Mouse (Mus musculus) small intestine, adult 2 months (tissue): ENCODE results near the gene Mocs3. TPM values are rescaled to one million over a fixed set of nuclear protein-coding genes. Genes with fewer than 3 reads are reported as not detected.

Source experiments
- H3K27ac ChIP-seq: fragments of 200-500 bp; 2 replicates; pipeline ENCODE4 v1.5.1; 2012; ENCODE audit warnings: low read depth, low read length, control low read depth, inconsistent platforms; ENCODE audit not compliant: insufficient read depth
- H3K27me3 ChIP-seq: fragments of 200-500 bp; 2 replicates; pipeline ENCODE4 v1.6.1; 2012; ENCODE audit warnings: mild to moderate bottlenecking, moderate library complexity, low read length, inconsistent platforms; ENCODE audit not compliant: control insufficient read depth, insufficient read depth
- H3K36me3 ChIP-seq: fragments of 200-500 bp; 2 replicates; pipeline ENCODE4 v1.6.1; 2012; ENCODE audit warnings: mild to moderate bottlenecking, low read length, control low read depth, inconsistent platforms; ENCODE audit not compliant: control insufficient read depth, insufficient read depth
- H3K4me1 ChIP-seq: fragments of 200-500 bp; 2 replicates; pipeline ENCODE4 v1.6.1; 2012; ENCODE audit warnings: low read length, inconsistent platforms, mixed read lengths; ENCODE audit not compliant: control insufficient read depth, insufficient read depth, insufficient read length
- H3K4me3 ChIP-seq: fragments of 200-500 bp; 2 replicates; pipeline ENCODE4 v1.5.1; 2012; ENCODE audit warnings: low read depth, mild to moderate bottlenecking, control low read depth, inconsistent platforms, low read length, moderate library complexity
- CTCF ChIP-seq: fragments of 200-500 bp; IDR thresholded peaks from 2 replicates; pipeline ENCODE4 v1.5.1; 2012; ENCODE audit warnings: low read depth, mild to moderate bottlenecking, control low read depth, inconsistent platforms, low read length, moderate library complexity, mixed read lengths; ENCODE audit not compliant: insufficient replicate concordance, insufficient read length; ENCODE audit errors: extremely low read depth
- POLR2A ChIP-seq: fragments of 200-500 bp; IDR thresholded peaks from 2 replicates; pipeline ENCODE4 v1.6.1; 2012; ENCODE audit warnings: low read depth, mild to moderate bottlenecking, control low read depth, inconsistent platforms, low read length, moderate library complexity
- WGBS: fragments of 180-500 bp; shearing (Covaris S2); methylation state at CpG from one replicate; pipeline ENCODE4 v1.1.7; 2018; 5-methylcytosine and 5-hydroxymethylcytosine counted together
- polyA plus RNA-seq: library from polyadenylated mRNA; depleted of rRNA; stranded (reverse); fragments of >200 nt; gene quantifications from 2 replicates; pipeline ENCODE4 v1.2.3, GENCODE M21; 2012

The Mocs3 gene
- polyA plus RNA-seq, 1 experiment = 47.1 TPM

GRCm38 (mm10) chr2:168257188-168257587 is 26.8 kb downstream of the Mocs3 start:
- no peak for TF ChIP-seq POLR2A
- no peak for TF ChIP-seq CTCF
- no peaks in the 10 kb centered on the region for H3K36me3 ChIP-seq
- no peaks in the 10 kb centered on the region for H3K4me1 ChIP-seq
- H3K27me3 ChIP-seq = no peaks in the 10 kb centered on the region
- no peak overlapping the region for H3K4me3 ChIP-seq
- H3K27ac ChIP-seq = no peak overlapping the region
- 82% methylated on average over 4 of the region's 4 CpGs for WGBS

DNA sequence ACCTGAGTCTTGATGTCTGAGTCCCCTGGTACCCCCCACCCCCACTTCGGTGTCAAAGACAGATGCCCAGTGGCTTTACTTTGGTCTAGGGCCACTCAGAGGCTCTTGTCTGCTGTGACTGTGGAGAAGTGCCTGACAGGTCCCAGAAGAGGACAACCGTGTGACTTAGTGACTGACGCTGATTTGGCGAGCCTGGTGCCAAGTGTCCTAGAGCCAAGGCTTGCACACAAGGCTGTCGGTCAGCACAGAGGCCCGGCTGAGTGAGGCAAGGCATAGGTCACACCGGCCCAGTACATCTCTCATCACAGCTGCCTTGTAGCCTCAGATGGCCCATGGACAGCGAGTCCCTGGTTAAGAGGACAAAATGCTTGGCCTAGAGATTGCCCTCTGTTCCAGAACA is 28.6 kb downstream of the Mocs3 start:
- TF ChIP-seq POLR2A (no peak), CTCF (no peak)
- H3K36me3 ChIP-seq = no peaks in the 10 kb centered on the region
- no peak overlapping the region for H3K4me3 ChIP-seq
- no peaks in the 10 kb centered on the region for H3K4me1 ChIP-seq
- 85% methylated on average over 8 of the region's 8 CpGs for WGBS
- H3K27ac ChIP-seq = no peak overlapping the region
- no peaks in the 10 kb centered on the region for H3K27me3 ChIP-seq

GRCm38 (mm10) chr2:168260124-168260523 is 29.7 kb downstream of the Mocs3 start:
- TF ChIP-seq CTCF (no peak), POLR2A (no peak)
- Histone ChIP-seq H3K27ac (no peak overlapping the region), H3K4me3 (no peak overlapping the region), H3K4me1 (no peaks in the 10 kb centered on the region), H3K36me3 (no peaks in the 10 kb centered on the region), H3K27me3 (no peaks in the 10 kb centered on the region)
- WGBS = 62% methylated on average over 3 of the region's 3 CpGs

DNA sequence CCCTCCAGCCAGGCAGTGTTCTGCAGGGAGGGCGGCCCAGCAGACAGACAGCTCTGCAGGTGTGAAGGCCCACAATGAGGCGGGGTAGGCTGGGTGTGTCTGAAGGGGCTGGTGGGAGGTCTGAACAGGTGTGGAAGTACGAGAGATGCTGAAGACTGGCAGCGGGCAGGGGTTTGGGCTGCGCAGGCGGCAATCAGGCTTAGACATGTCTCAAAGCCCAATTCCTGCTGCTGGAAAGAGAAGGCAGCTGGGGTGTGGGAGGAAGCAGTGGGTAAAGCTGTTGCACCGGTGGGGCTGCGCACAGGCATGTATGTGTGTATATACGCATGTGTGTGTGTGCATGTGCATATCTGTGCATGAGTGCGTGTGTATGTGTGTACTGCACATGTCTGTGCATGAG is 30.5 kb downstream of the Mocs3 start:
- Histone ChIP-seq H3K36me3 (no peaks in the 10 kb centered on the region), H3K4me3 (no peak overlapping the region), H3K27ac (no peak overlapping the region), H3K27me3 (no peaks in the 10 kb centered on the region), H3K4me1 (no peaks in the 10 kb centered on the region)
- WGBS = 77% methylated on average over 10 of the region's 10 CpGs
- TF ChIP-seq CTCF = no peak
- TF ChIP-seq POLR2A = no peak

DNA sequence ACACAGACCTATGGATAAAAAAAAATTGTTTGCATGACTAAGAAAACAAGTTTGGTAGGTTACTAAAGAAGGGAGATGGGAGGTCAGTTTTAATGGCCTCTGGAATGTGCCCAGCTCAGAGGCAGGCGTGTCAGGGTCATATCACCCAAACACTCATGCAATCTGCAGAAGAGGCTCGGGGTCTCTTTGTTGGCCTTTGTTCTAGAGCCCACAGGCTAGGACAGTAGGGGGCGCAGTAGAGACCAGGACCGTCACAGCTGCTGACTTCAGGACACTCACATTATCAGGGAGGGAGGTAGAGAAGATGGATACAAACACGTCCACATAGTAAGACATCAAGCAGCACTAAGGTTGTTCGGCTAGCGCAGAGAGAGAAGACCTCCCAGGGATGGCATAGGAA is 37.6 kb downstream of the Mocs3 start:
- no peaks in the 10 kb centered on the region for H3K27me3 ChIP-seq
- H3K27ac ChIP-seq = no peak overlapping the region
- H3K36me3 ChIP-seq = no peaks in the 10 kb centered on the region
- WGBS = 19% methylated on average over 7 of the region's 7 CpGs
- no peaks in the 10 kb centered on the region for H3K4me1 ChIP-seq
- H3K4me3 ChIP-seq = no peak overlapping the region
- TF ChIP-seq POLR2A = no peak
- TF ChIP-seq CTCF = peak; percentile 28; the same call in 1 of the 2 replicates

DNA sequence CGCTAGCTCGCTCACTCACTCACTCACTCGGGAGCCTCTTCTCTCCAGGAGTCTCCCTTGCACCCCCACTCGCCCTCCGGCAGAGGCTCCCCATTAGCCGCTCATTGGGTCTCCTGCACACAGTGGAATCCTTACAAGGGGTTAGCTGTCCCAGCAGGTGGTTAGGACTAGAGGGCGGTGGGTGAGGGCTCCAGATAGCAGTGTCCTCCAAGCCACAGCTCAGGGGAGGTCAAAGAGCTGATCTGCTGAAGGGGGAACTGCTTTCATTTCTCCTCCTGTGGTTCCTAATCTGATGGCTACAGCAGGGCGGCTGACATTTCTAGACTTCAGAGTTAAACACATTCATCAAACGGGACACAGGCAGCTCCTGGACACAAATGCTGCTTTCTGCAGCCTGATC is 43.0 kb downstream of the Mocs3 start:
- Histone ChIP-seq H3K27ac (no peak overlapping the region), H3K36me3 (no peaks in the 10 kb centered on the region), H3K4me3 (no peak overlapping the region), H3K4me1 (no peaks in the 10 kb centered on the region), H3K27me3 (peaks cover 3% of the 10 kb centered on the region; the same call in 1 of the 2 replicates)
- 39% methylated on average over 9 of the region's 9 CpGs for WGBS
- no peak for TF ChIP-seq POLR2A
- TF ChIP-seq CTCF = no peak

GRCm38 (mm10) chr2:168274374-168274935 is 44.0 kb downstream of the Mocs3 start:
- no peak overlapping the region for H3K27ac ChIP-seq
- WGBS = 8% methylated on average over 11 of the region's 11 CpGs
- peak; percentile 93; the same call in 1 of the 2 replicates for TF ChIP-seq CTCF
- no peak for TF ChIP-seq POLR2A

More at GRCm38 (mm10) chr2:168274374-168274935, 44.0 kb downstream of the Mocs3 start:
- Histone ChIP-seq H3K4me1 (no peaks in the 10 kb centered on the region), H3K4me3 (no peak overlapping the region), H3K27me3 (peaks cover 7% of the 10 kb centered on the region; the same call in 1 of the 2 replicates), H3K36me3 (no peaks in the 10 kb centered on the region)
